Mouse (Mus musculus) kidney, postnatal 0 days (tissue): ENCODE measurements around the gene Ybx1. TPM values are rescaled to one million over a fixed set of nuclear protein-coding genes. Genes with fewer than 3 reads are reported as not detected.
"Not testable (repeated sequence)": the region's sequence is repeated elsewhere in the genome, so short reads cannot be mapped to it uniquely, and the experiment has no call there.

Experiments used
- ATAC-seq: fragments of 200-750 bp; cut with Nextera tagmentation; replicated peaks from 2 replicates; pipeline ENCODE4 v1.8.0; 2017; ENCODE audit warnings: low read depth, moderate number of reproducible peaks, moderate TSS enrichment, moderate library complexity; ENCODE audit not compliant: low FRiP score
- DNase-seq: peaks from one replicate; pipeline ENCODE4 v3.0.0-alpha.2; 2016; ENCODE audit warnings: low spot score
- H3K27ac ChIP-seq: fragments of 300-500 bp; sonication (generic); 2 replicates; pipeline ENCODE4 v1.5.1; 2014; ENCODE audit warnings: mild to moderate bottlenecking
- H3K27me3 ChIP-seq: fragments of 300-500 bp; sonication (generic); 2 replicates; pipeline ENCODE4 v1.6.1; 2014; ENCODE audit warnings: low read length, mixed read lengths; ENCODE audit not compliant: insufficient read depth
- H3K36me3 ChIP-seq: fragments of 300-500 bp; sonication (generic); 2 replicates; pipeline ENCODE4 v1.6.1; 2014; ENCODE audit warnings: low read length, mixed read lengths; ENCODE audit not compliant: insufficient read depth
- H3K4me1 ChIP-seq: fragments of 300-500 bp; sonication (generic); replicated peaks from 2 replicates; pipeline ENCODE4 v1.6.1; 2014; ENCODE audit warnings: antibody characterized with exemption, low read length, mixed read lengths; ENCODE audit not compliant: insufficient read depth
- H3K4me2 ChIP-seq: fragments of 300-500 bp; sonication (generic); 2 replicates; pipeline ENCODE4 v1.6.1; 2014; ENCODE audit warnings: mild to moderate bottlenecking, low read length, moderate library complexity, mixed read lengths
- H3K4me3 ChIP-seq: fragments of 300-500 bp; sonication (generic); replicated peaks from 2 replicates; pipeline ENCODE4 v1.5.1; 2014; ENCODE audit warnings: low read depth, low read length
- H3K9ac ChIP-seq: fragments of 300-500 bp; sonication (generic); 2 replicates; pipeline ENCODE4 v1.6.1; 2014; ENCODE audit warnings: low read depth, low read length
- H3K9me3 ChIP-seq: fragments of 300-500 bp; sonication (generic); replicated peaks from 2 replicates; pipeline ENCODE4 v1.6.1; 2016; ENCODE audit warnings: low read length, inconsistent platforms, mixed read lengths
- CTCF ChIP-seq: IDR thresholded peaks from 2 replicates; pipeline ENCODE4 v1.5.1; 2016; ENCODE audit warnings: antibody characterized with exemption, low read depth, mild to moderate bottlenecking, moderate library complexity
- whole genome bisulfite sequencing: fragments of 180-500 bp; shearing (Covaris S2); extraction: QIAGEN DNeasy Blood & Tissue Kit; methylation state at CpG from one replicate; pipeline ENCODE4 v1.1.7; 2014; 5-methylcytosine and 5-hydroxymethylcytosine counted together
- polyA plus RNA-seq: library from polyadenylated mRNA; unstranded; fragments of >200 nt; fragmentation: Nextera tagmentation; extraction: Ambion mirVana; gene quantifications from 2 replicates; pipeline ENCODE4 v1.2.1, GENCODE M21; 2015

Gene Ybx1
- polyA plus RNA-seq, 1 experiment from 2014 or later, result 676 TPM

DNA sequence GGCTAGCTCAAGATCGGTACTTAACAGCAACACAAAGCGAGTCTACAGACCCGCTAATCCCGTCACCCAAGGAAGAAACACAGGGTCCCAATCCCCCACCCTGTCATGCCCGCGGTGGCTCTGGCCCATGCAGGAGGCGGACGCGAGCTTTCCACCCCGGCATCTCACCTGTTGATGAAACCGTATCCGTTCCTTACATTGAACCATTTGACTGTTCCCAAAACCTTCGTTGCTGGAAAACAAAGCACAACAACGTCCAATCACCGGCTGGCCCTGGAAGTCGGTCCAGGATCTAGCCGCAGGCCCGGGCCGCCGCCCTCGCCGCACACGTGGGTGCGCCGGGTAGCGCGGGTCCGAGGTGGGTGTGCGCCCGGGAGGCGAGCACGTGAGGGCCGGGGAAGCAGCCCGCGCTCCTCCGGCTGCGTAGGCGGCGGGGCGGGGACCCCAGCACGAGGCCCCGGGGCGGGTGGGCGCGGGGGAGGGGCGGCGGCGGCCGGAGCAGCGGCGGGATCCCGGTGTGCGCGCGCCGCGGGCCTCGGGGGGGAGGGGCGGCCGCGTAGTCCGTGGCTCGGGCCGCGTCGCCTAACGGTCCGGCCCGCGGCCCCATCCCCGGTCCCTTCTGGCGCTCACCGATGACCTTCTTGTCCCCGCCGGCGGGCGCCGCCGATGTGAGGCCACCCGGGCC is 688 bp downstream of the Ybx1 start:
- Histone ChIP-seq H3K4me3 (peak overlapping the region; percentile 99), H3K9me3 (no peaks in the 10 kb centered on the region), H3K9ac (peak overlapping the region; percentile 94), H3K4me2 (peak overlapping the region; percentile 92), H3K4me1 (0 out of 2 replicates have a peak, but pooled peaks cover 4% of the 10 kb centered on the region), H3K27ac (peak overlapping the region; percentile 86), H3K27me3 (no peaks in the 10 kb centered on the region), H3K36me3 (0 out of 2 replicates have a peak, but pooled peaks cover 3% of the 10 kb centered on the region)
- ATAC-seq (peak; percentile 22), DNase-seq (peak; percentile 18)
- WGBS, result under 1% methylated on average over 63 of the region's 80 CpGs
- TF ChIP-seq CTCF, result no peak

DNA sequence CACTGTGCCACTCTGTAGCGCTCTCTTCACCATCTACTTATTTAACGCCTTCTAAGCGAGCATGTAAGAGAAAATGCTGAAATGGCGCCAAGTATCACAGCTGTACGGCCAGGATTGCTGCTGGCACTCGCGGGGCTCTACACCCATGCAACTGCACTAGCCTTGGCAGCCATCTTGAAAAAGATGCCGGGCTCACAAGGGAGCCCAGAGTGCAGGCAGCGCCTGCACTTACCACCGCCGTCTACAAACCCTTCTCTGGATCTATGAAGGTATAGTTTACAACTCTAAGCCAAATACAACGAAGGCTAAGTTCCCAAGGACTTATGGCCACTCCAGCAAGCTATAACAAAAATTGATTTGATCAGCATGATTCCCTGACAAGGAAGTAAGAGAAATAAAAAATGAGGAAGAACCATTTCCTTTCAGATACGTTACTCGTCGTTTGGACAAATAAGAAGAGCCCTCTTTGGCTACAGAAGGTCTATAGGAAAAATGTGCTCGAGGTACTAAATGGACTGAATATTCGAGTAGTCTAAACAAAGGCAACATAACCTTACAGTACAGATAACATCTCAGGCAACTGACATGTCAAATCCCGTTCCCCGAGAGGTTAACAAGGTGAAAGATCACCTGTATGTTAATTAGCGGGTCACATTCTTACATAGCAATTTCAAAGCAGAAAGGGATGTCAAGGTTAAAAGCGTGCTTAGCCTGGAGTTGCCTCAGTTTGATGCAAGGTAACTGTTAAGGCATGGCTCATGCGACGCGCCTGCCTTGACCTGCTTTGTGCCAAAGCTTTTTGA is 1.4 kb downstream of the Ybx1 start:
- peak overlapping the region; percentile 99 for H3K4me3 ChIP-seq
- peak; percentile 73 for DNase-seq
- H3K4me2 ChIP-seq, result peak overlapping the region; percentile 92
- peaks cover 3% of the 10 kb centered on the region; the same call in 1 of the 2 replicates for H3K36me3 ChIP-seq
- peak overlapping the region; percentile 94 for H3K9ac ChIP-seq
- H3K9me3 ChIP-seq, result no peaks in the 10 kb centered on the region
- peak overlapping the region; percentile 86 for H3K27ac ChIP-seq
- no peak for ATAC-seq
- TF ChIP-seq CTCF, result no peak
- 0 out of 2 replicates have a peak, but pooled peaks cover 4% of the 10 kb centered on the region for H3K4me1 ChIP-seq
- under 1% methylated on average over 24 of the region's 24 CpGs for WGBS
- no peaks in the 10 kb centered on the region for H3K27me3 ChIP-seq

DNA sequence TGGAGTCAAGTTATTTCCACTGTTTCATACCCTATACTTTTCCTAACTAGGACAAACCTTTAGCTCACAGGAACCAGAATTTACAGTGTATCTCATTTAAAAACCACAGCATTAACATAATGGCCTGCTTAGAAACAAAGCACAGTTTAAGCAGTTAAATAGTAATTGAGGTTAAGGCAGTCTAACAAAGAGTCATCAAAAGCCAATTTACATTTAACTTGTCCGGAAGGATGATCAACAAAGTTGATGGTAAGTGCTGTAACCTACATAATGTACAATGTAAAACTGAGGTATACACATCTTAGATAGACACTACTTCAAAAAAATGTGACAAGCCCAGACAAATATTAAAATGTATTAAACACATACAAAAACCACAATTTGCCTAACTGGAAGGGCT is 2.5 kb downstream of the Ybx1 start:
- no peak for ATAC-seq
- Histone ChIP-seq H3K9me3 (no peaks in the 10 kb centered on the region), H3K27ac (no peak overlapping the region), H3K4me3 (peak overlapping the region; percentile 99), H3K9ac (peak overlapping the region; percentile 94; the same call in 1 of the 2 replicates), H3K4me2 (peak overlapping the region; percentile 92), H3K36me3 (peaks cover 6% of the 10 kb centered on the region), H3K4me1 (0 out of 2 replicates have a peak, but pooled peaks cover 4% of the 10 kb centered on the region), H3K27me3 (no peaks in the 10 kb centered on the region)
- TF ChIP-seq CTCF, result no peak
- 43% methylated on average over 1 of the region's 1 CpGs for WGBS
- DNase-seq, result no peak

DNA sequence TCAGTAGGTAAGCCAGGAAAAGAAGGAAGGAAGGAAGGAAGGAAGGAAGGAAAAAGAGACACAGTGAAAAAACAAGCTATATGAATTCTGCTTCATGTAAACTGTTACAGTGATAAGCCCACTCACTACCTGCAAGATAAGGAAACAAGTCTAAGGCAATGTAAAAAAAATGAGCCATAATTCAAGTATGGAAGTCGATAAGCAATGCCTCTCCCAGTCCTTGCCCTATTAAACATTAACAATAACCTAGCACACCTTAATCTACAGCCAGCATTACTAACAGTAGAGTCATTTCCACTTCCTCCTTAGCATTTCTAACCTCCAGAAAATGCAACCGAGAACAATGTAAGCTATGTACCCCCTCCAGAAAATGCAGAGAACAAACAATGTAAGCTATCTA is 9.1 kb downstream of the Ybx1 start:
- Histone ChIP-seq H3K27me3 (no peaks in the 10 kb centered on the region), H3K9ac (no peak overlapping the region), H3K27ac (peak overlapping the region; percentile 19), H3K4me3 (no peak overlapping the region), H3K4me1 (no peaks in the 10 kb centered on the region), H3K36me3 (peaks cover 46% of the 10 kb centered on the region), H3K9me3 (no peaks in the 10 kb centered on the region), H3K4me2 (no peak overlapping the region)
- no peak for ATAC-seq
- 47% methylated on average over 2 of the region's 2 CpGs for WGBS
- DNase-seq, result no peak
- no peak for TF ChIP-seq CTCF

DNA sequence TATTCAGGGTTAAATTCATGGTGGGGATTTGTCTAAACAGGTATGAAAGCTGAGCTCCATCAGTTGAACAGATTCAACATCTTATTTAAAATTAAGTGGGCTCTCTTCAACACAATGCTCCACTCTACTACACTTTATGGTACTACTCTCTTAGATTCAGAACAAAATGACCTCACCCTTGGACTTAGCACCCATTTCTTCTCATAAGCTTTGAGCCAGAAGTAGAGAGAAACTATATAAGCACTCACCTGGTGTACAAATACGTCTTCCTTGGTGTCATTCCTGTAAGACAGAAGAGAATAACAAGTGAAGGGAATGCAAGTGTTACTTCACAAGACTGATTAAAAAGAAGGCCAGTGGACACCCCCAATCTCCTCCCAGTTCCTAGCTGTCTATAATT is 9.5 kb downstream of the Ybx1 start:
- 0 out of 2 replicates have a peak overlapping the region, but pooled peaks have one; percentile 19 for H3K27ac ChIP-seq
- WGBS, result 83% methylated on average over 1 of the region's 1 CpGs
- no peaks in the 10 kb centered on the region for H3K4me1 ChIP-seq
- peaks cover 51% of the 10 kb centered on the region for H3K36me3 ChIP-seq
- ATAC-seq (no peak), DNase-seq (no peak)
- no peak for TF ChIP-seq CTCF
- no peaks in the 10 kb centered on the region for H3K9me3 ChIP-seq
- no peaks in the 10 kb centered on the region for H3K27me3 ChIP-seq
- H3K4me2 ChIP-seq, result no peak overlapping the region
- H3K4me3 ChIP-seq, result no peak overlapping the region
- H3K9ac ChIP-seq, result no peak overlapping the region

DNA sequence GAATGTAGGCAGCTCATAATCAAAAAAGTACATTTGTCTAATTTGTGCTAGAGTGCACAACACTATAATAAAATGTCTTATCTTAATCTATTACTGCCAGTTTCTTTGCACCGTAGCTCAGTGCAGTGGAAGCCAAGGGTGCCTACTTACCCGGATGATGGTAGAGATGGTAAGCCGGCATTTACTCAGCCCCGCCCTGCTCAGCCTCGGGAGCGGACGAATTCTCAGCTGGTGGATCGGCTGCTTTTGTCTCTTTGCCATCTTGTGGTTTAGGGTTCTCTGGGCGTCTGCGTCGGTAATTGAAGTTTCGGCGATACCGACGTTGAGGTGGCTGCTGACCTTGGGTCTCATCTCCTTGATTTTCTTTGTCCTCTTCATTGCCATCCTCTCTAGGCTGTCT is 15.6 kb downstream of the Ybx1 start:
- not testable (repeated sequence) for DNase-seq, H3K4me1 ChIP-seq, H3K9me3 ChIP-seq, H3K9ac ChIP-seq, H3K27me3 ChIP-seq, H3K4me3 ChIP-seq, ATAC-seq, H3K4me2 ChIP-seq, H3K27ac ChIP-seq
- 91% methylated on average over 15 of the region's 15 CpGs for WGBS
- H3K36me3 ChIP-seq, result peaks cover 74% of the 10 kb centered on the region
